Mouse (Mus musculus) embryonic stem cell, embryonic (primary cell): ENCODE results near the gene Fbxl7.

Experiments
- CTCF ChIA-PET, 4 experiments: fragments of 300-600 bp in 2 of 4; fragments of 350-600 bp in 2 of 4; sonication (Branson Sonifier 250); formaldehyde crosslinking; loops; one replicate each; lab custom pipeline; 2022; ENCODE audit warnings: inconsistent platforms in 2 of 4; lab: Charles Lee
- POLR2A ChIA-PET, 4 experiments: fragments of 300-600 bp in 2 of 4; fragments of 350-600 bp in 2 of 4; sonication (Branson Sonifier 250); formaldehyde crosslinking; loops; one replicate each; lab custom pipeline; 2022; ENCODE audit warnings: antibody characterized with exemption in 4 of 4, inconsistent platforms in 1 of 4; lab: Charles Lee

The Fbxl7 gene

GRCm38 (mm10) chr15:26895251-26895711 is at the start of gene Fbxl7:
TSS of gene Fbxl7 (minus strand) at chr15:26895580.
- POLR2A ChIA-PET: interaction anchor here in 2 of 4 experiments (0.6 to 1.2 kb wide), 2 partner anchors 21 to 698 kb away, joined by 3 to 4 read pairs; no protein-coding TSS in a partner anchor
- CTCF ChIA-PET: interaction anchor here in 2 of 4 experiments (0.7 to 0.8 kb wide), 2 partner anchors 30 to 339 kb away, joined by 3 to 4 read pairs; no protein-coding TSS in a partner anchor

- POLR2A ChIA-PET: no interaction called here
- CTCF ChIA-PET: no interaction called here
Observed at GRCm38 (mm10) chr15:26922026-26922425, 26.6 kb upstream of the Fbxl7 start.

GRCm38 (mm10) chr15:26913427-26913826 is 18.0 kb upstream of the Fbxl7 start:
- ChIA-PET CTCF (no interaction called here), POLR2A (no interaction called here)

- ChIA-PET POLR2A (interaction anchor here in 1 of 4 experiments (1.2 kb wide), 1 partner anchor 21 kb away, joined by 4 read pairs; no protein-coding TSS in a partner anchor), CTCF (interaction anchor here in 1 of 4 experiments (0.7 kb wide), 1 partner anchor 29 kb away, joined by 3 read pairs; no protein-coding TSS in a partner anchor)
Observed at GRCm38 (mm10) chr15:26895761-26896160, 381 bp upstream of the Fbxl7 start.

- POLR2A ChIA-PET: interaction anchor here in 2 of 4 experiments (0.6 to 1.2 kb wide), 3 partner anchors 22 to 699 kb away, joined by 3 to 4 read pairs (median 4); no protein-coding TSS in a partner anchor
- CTCF ChIA-PET: interaction anchor here in 2 of 4 experiments (0.6 to 0.8 kb wide), 2 partner anchors 251 to 340 kb away, joined by 3 to 4 read pairs; no protein-coding TSS in a partner anchor
Observed at GRCm38 (mm10) chr15:26894801-26895229, 565 bp downstream of the Fbxl7 start.

- ChIA-PET POLR2A (interaction anchor here in 1 of 4 experiments (0.7 kb wide), 1 partner anchor 236 kb away, joined by 4 read pairs; no protein-coding TSS in a partner anchor), CTCF (interaction anchor here in 2 of 4 experiments (0.6 to 0.8 kb wide), 2 partner anchors 251 to 341 kb away, joined by 3 to 4 read pairs; no protein-coding TSS in a partner anchor)
Observed at GRCm38 (mm10) chr15:26894031-26894655, 1.2 kb downstream of the Fbxl7 start.

GRCm38 (mm10) chr15:26893136-26893535 is 2.2 kb downstream of the Fbxl7 start:
- POLR2A ChIA-PET: no interaction called here

GRCm38 (mm10) chr15:26889971-26890370 is 5.4 kb downstream of the Fbxl7 start:
- POLR2A ChIA-PET: no interaction called here
- CTCF ChIA-PET: interaction anchor here in 1 of 4 experiments (0.7 kb wide), 1 partner anchor 755 kb away, joined by 3 read pairs; no protein-coding TSS in a partner anchor

More at GRCm38 (mm10) chr15:26893136-26893535, 2.2 kb downstream of the Fbxl7 start:
- CTCF ChIA-PET: no interaction called here

GRCm38 (mm10) chr15:26888170-26888569 is 7.2 kb downstream of the Fbxl7 start:
- ChIA-PET POLR2A (no interaction called here), CTCF (interaction anchor here in 1 of 4 experiments (0.6 kb wide), 1 partner anchor 296 kb away, joined by 6 read pairs; no protein-coding TSS in a partner anchor)

GRCm38 (mm10) chr15:26885979-26886378 is 9.4 kb downstream of the Fbxl7 start:
- POLR2A ChIA-PET: no interaction called here
- CTCF ChIA-PET: no interaction called here

- POLR2A ChIA-PET: no interaction called here
- CTCF ChIA-PET: no interaction called here
Observed at GRCm38 (mm10) chr15:26880212-26880956, 15.0 kb downstream of the Fbxl7 start.

GRCm38 (mm10) chr15:26875687-26876086 is 19.7 kb downstream of the Fbxl7 start:
- CTCF ChIA-PET: interaction anchor here in 1 of 4 experiments (0.6 kb wide), 1 partner anchor 1437 kb away, joined by 4 read pairs; no protein-coding TSS in a partner anchor
- POLR2A ChIA-PET: interaction anchor here in 2 of 4 experiments (0.7 kb wide), 2 partner anchors 45 to 840 kb away, joined by 4 to 7 read pairs; no protein-coding TSS in a partner anchor

- POLR2A ChIA-PET: no interaction called here
Observed at GRCm38 (mm10) chr15:26872234-26872633, 23.1 kb downstream of the Fbxl7 start.

GRCm38 (mm10) chr15:26869197-26869596 is 26.2 kb downstream of the Fbxl7 start:
- ChIA-PET CTCF (no interaction called here), POLR2A (no interaction called here)

More at GRCm38 (mm10) chr15:26872234-26872633, 23.1 kb downstream of the Fbxl7 start:
- CTCF ChIA-PET: no interaction called here

- POLR2A ChIA-PET: no interaction called here
Observed at GRCm38 (mm10) chr15:26867521-26867920, 27.9 kb downstream of the Fbxl7 start.

GRCm38 (mm10) chr15:26862173-26862572 is 33.2 kb downstream of the Fbxl7 start:
- ChIA-PET CTCF (no interaction called here), POLR2A (no interaction called here)

More at GRCm38 (mm10) chr15:26867521-26867920, 27.9 kb downstream of the Fbxl7 start:
- CTCF ChIA-PET: no interaction called here

GRCm38 (mm10) chr15:26849626-26850025 is 45.8 kb downstream of the Fbxl7 start:
- ChIA-PET POLR2A (no interaction called here), CTCF (no interaction called here)

- POLR2A ChIA-PET: no interaction called here
Observed at GRCm38 (mm10) chr15:26842216-26842615, 53.2 kb downstream of the Fbxl7 start.

GRCm38 (mm10) chr15:26838386-26838785 is 57.0 kb downstream of the Fbxl7 start:
- POLR2A ChIA-PET: no interaction called here
- CTCF ChIA-PET: no interaction called here

More at GRCm38 (mm10) chr15:26842216-26842615, 53.2 kb downstream of the Fbxl7 start:
- CTCF ChIA-PET: no interaction called here
